Mouse (Mus musculus): ENCODE measurements around the gene Osbpl5. TPM values are rescaled to one million over a fixed set of nuclear protein-coding genes. Genes with fewer than 3 reads are reported as not detected.
A peak's percentile ranks its signal among the peaks of the same experiment; 100 is the strongest.

The Osbpl5 gene
- 10 to 100 TPM; 17.2 to 31.0 TPM for polyA plus RNA-seq (2017; shearing (Covaris generic))

DNA sequence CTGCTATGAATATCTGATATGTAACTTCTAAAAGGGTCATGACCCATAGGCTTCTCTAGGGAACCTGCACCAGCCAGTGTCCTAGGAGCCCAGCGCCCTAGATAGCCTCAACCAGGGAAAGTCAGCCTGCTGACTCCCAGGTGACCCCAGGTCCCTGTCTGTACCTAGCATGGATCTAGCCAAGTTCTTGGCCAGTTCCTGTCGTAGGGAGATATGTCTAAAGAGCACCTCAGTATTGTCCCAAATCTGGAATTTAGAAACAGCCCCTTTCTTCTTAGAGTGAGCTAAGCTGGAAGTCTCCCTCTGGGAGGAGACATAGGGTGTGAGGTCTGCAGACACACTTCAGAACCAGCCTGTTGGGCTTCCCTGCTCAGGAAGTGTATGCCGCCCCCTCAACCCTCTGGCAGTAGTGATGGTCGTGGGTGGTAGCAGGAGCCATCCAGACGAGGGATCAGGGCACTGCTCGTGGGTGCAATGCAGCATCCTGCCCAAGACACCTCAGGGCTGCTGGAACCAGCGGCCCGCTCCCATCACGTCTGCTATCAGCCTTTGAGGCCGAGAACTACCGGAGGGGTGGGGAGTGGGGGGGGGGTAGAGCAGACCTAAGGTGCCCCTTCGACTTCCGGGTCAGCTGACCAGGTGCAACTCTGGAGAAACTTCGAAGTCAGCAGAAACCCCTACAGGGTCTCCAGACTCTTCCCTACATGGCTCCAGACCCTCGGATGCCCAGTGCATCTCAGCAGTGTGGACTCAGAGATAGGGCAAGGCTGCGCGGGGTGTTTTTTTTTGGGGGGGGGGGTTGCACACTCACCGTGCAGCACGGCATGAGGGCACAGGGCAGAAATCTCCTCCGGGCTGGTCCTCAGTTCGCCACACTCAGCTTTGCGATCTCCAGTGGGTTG is at the start of gene Osbpl5:
Osbpl5 (minus strand) TSS at position 861 of the 902 bp plus-strand sequence.
- ATAC-seq = peak; percentile 22

DNA sequence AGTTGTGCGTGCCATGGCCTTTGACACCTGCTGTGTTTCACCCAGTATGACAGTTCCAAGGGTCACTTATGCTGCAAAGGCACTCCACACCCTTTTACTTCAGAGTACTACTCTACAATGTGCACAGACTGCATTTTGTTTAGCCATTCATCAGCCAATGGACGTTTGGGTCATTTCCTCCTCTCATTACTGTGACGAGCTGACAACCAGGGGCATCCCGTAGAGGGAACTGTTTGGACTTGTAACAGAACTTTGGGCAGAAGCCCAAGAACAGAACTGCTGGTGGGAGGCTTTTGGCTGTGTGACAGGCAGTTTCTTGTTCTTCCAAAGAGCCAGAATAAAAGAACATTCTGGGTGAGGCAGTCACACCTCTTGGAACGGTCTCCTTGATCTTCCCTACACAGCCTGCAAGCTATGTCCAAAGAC is 48.4 kb upstream of the Osbpl5 start:
- no peak for ATAC-seq

DNA sequence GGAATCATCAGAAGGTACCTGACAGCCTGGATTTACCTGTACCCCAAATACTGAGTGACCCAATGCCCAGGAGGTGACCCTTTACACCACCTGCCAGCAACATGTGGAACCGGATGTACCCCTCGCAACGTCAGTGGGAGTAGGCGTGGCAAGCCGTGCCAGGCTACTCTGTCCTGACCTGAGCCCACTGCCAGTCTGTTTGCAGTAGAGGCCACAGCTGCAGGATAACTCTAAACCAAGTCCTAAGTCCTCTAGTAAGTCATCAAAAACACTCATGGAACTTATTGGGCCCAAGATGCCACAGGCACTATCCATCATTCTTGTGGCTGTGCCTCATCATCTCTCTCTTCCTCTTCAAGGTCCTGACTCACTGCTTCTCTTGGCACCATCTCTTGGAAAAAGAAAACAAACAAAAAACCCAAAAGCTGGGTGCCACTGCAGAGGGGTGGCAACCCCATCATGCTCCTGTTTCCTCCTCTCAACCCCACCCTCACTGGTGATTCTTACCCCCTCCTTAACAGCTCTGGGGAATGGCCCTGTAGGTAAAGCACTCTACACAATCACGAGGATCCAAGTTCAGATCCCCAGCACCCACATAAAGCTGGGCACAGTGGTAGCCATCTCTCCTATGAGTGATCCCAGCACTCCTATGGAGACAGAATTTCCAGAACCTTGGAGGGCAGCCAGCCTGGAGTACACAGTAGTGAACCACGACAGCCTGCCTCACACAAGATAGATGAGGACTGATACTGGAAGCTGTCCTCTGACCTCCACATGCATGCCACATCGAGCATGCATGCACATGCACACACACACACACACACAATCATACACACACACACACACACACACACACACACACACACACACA is 44.6 kb upstream of the Osbpl5 start:
- ATAC-seq = no peak

DNA sequence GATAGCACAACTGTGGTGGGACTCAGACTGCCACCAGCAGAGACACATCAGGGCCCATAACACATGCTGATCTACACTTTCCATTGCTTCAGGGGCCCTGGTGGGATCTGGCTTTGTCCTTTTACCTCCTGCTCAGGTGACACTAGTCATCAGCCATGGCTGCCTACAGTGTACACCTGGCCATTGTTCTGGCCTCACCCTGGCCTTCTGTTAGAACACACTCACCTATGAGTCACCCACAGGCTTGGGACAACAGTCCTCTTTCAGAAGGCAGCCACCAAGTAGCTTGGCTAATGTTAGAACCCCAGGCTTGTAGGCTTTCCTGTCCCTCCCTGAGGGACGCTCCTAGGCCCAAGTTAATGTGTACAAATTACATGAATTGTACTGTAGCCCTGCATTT is 44.0 kb upstream of the Osbpl5 start:
- no peak for ATAC-seq

DNA sequence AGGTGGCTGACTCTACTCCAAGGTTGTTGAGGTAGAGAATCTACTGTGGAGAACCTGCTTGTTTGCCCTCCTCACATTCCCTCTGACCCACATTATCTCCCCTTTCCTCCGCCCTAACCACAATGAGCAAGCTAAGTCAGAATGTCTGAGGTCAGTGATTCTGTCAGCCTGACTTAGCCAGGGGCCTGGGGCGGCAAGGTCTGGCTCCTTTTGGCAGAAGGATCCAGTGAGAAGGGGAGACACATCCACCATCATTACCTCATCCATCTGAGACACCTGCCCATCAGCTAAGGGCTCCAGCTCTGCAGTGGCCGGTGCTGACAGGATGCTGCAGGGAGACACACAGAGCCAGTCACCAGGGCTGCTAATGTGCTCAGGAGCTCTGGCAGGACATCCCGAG is 42.0 kb upstream of the Osbpl5 start:
- no peak for ATAC-seq

DNA sequence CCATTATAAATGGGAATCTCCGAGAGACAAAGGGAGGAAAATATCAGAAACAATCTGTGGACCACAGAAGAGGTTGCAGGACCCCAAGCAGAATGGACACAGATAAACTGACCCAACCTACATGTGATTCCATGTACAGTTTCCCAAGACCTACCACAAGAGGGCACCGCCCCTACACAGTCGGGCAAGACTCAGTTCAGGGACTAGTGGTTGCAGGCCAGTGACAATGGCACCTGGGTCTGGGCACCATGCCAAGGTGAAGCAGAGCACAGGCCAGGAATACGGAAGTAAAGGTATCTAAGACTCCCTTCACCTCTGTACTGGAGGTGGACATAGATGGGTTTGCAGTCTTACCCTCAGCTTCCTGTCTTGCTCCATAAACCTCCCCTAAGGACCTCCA is 36.3 kb upstream of the Osbpl5 start:
- ATAC-seq = peak; percentile 49

DNA sequence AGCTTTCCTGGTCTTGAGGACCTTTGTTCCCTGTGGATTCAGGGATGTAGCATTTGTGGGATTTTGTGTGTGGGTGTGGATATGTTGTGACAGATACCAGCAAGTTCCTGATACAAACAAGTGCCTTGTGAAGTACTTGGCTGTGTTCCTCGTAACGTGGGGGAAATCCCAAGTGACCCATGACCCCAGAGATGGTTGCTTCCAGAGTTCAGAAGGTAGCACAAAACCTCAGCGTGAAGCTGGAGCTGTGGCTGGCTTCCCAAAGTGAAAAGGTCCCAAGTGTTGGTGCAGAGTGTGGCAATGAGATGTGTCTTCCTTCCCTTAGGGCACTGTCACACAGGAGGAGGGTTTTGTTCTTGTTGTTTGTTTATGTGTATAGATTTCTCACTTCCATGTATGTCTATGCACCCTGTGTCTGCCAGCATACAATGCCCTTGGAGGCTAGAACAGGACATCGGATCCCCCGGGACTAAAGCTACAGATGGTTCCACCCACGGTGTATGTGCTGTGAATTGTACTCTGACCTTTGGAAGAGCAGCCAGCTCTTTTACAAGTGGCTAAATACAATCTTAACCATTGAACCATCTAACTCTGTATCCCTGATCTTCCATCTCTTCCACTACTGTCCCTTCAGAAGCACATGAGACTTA is 35.7 kb upstream of the Osbpl5 start:
- ATAC-seq = no peak

DNA sequence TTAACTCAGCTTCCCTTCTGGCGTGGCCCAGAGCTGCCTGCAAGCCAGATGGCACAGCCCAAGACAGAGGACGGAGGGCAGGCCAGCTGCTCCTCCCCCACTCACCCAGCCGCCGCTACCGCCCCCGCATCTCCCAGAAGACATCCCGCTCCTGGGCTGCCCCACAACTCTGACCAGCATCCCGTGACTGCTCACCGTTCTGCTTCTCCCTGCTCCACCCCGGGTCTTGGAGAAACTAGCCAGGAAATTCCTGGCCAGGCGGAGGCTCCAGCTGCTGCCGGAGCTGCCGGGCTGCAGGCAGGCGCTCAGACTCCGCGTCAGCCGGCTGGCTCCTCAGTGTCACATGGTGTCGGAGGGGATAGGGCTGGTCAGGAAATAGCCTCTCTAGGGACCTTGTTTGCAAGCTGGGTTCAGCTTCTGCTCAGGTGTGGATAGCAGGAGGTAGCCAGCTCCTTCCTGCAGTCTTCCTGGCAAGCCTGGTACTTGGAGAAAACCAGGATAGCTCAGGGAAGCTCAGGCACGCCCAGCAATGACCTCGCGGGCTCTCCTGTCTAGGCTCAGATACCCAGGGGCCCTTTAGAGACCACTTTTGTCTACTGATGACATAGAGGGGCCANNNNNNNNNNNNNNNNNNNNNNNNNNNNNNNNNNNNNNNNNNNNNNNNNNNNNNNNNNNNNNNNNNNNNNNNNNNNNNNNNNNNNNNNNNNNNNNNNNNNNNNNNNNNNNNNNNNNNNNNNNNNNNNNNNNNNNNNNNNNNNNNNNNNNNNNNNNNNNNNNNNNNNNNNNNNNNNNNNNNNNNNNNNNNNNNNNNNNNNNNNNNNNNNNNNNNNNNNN is 27.4 kb upstream of the Osbpl5 start, which contains the start of gene Mrgpre:
Mrgpre (minus strand) TSS at position 505 of the 834 bp plus-strand sequence.
- ATAC-seq = peak; percentile 75

DNA sequence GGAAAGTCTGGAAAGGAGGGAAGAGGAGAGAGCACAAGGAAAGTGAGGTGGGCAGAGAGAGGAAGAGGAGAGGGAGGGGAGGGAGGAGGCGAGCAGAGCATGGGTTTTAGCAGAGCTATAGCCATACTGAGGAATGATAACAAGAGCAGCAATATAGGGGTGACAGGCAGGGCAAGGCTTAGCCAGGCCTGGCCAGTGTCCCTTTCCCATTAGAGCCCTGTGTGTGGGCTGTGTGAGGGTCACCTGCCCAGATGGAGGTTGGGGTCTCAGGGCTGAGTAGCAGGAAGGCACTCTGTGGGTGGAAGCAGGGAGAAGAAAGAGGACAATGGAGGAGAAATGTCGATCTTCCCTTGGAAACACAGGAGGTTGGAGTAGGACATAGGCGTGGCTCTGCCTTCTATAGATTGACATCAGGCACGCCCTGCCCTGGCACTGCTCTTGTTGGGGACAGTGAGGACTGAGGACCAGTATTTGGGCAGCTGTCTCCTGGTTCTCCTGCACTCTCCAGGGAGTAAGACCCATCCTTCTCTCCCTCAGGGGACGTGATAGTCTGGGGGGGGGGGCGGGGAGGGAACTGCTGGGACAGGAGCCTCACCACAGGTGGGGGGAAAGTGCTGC is 26.7 kb upstream of the Osbpl5 start:
- ATAC-seq = no peak

DNA sequence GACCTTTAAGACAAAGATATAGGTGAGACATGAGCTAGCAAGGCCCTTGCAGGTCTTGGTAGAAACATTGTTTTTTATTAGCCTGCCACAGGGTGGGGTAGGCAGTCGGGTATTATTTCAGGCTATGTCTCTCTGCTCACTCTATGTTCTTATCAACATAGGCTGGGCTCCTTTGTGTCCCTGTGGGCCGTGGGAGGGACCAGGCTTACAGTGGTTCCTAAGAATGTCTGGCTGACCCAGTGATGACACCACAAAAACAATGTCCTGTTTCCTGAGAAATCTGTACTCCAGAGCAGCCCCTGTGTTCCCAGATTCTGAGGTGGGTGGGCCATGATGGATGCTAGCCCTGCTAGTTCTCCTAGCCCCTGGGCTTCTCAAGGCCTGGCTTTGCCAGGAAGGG is 20.6 kb upstream of the Osbpl5 start:
- ATAC-seq = no peak

DNA sequence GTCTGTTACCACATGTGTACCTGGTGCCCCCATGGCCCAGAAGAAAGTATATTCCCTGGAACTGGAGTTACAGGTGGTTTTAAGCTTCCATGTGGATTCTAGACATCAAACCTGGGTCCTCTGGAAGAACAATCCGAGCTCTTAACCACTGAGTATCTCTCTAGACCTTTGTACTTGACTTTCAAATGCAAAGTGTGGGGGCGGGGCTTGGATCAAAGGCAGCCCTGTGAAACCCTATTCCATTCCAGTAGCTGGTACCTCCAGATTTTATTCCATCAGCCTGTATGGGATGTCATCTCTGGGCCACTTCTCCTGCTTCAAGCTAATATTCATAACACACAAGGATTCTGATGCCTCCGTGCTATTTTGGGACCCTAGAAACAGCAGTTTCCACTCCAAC is 19.4 kb upstream of the Osbpl5 start:
- no peak for ATAC-seq

DNA sequence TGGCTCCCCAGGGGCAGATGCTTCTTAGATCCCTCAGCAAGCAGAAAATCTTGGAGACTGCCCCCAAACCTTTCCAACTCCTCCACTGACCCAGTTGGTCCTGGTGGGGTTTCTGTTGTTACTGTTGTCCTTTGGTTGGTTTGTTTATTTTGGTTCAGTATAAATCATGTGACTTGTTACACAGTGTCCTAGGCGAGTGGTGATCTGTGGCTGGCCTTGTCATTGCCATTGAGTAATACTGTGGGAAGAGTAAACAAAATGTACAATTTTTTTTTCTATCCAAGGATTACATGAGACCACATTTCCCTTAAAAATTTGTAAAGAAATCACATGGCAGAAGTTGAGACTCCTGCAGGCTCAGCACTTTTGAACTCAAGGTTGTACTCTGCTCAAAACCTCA is 12.7 kb upstream of the Osbpl5 start:
- ATAC-seq = no peak

DNA sequence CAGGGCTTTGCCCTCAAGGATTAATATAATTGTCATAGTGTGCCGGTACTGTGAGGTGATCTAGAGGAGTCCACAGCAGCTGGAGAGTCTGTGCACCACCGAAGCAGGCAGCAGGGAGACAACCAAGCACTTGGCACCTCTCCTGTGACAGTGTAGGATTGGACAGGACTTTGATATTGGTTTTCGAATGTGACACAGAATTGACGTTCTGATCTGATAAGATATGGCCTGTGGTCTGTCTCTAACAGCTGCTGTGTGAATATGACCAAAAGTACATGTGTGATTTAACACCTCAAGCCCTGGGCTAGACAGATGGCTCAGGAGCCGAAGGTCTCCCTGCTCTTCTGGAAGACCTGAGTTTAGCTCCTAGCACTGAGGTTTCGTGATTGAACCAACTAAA is 11.5 kb upstream of the Osbpl5 start:
- ATAC-seq = no peak

DNA sequence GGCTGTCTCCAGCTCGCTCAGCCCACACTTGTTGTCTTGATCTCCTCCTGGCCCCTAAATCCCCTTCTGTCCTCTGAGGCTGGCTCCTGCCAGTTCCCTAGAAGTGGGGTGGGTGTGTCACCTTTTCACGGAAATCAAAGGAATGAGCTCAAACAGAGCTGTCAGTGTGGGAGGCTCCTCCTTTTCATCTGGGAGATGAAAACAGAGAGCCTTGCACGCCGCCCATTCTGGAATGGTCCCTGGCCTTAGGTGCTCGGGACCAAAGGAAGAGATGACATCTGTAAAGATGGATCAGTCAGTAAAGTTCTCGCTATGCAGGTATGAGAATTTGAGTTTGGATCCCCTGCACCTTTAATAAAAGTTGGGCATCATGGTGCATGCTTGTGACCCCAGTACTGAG is 10.1 kb upstream of the Osbpl5 start, which contains the start of gene Mrgprg:
Mrgprg (minus strand) TSS at position 101 of the 400 bp plus-strand sequence.
- ATAC-seq = no peak

DNA sequence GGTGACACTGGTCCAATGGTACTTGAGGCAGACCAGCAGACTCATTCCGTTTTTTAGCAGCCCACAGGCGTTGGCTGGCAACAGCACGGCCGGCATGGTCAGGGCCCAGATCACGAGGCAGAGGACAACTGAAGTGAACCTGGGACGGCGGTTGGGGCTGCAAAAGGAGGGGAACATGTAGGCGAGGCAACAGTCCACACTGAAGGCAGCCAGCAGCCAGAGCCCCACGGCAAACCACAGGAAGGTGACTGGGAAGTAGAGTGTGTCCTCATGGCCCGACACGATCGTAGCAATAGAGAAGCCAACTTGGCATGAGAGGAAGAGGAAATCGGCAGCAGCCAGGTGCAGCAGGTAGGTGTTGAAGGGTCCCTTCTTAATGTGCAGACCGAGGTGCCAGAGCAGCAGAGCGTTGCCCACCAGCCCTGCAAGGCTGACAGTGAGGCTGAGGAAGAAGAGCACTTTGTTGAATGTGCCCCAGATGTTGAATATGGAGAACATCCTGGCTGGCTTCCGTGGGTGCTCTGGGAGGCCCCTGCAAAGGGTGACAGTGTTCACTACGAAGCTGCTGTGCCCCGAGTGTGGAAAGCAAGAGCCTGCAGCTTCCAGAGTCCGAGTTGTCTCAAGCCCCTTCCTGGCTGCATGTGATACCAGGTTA is 8.2 kb upstream of the Osbpl5 start:
- ATAC-seq = no peak

DNA sequence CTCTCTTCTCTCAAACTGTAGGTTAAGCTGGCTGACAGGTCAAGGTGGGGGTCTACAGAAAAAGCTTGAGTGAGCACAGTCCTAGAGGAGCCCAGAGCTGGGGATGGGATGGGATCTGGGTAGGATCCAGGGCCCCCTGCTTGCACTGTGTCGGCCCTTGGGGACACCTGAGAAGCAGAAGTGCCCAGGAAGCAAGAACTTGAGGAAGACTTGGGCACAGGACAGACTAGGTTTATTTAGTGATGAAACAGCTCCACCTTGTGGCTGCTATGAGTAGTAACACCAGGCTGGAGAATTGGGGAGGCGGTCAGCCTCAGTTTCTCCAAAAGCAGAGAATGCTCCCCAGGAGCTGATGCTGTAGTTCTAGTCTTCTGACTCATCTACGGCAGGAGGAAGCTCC is 7.0 kb upstream of the Osbpl5 start:
- ATAC-seq = peak; percentile 70

DNA sequence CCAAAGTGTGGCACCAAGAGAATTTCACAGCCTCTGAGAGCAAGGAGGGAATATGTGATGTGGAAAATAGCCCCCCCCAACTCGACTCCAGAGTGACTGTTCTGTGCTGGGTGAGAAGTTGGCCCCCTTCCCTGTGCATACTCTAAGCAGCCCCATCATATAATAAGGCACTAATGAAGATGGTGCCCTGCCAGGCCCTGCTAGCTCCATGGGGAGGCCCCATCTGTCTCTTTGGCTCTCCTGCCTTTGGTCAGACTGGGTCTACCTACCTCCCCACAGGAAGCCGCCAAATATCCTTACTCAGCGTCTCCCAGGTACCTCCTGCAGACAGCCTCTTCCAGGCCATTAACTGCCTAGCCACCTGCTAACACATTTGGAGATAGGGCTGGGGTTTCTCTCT is 2.2 kb upstream of the Osbpl5 start:
- ATAC-seq = no peak

DNA sequence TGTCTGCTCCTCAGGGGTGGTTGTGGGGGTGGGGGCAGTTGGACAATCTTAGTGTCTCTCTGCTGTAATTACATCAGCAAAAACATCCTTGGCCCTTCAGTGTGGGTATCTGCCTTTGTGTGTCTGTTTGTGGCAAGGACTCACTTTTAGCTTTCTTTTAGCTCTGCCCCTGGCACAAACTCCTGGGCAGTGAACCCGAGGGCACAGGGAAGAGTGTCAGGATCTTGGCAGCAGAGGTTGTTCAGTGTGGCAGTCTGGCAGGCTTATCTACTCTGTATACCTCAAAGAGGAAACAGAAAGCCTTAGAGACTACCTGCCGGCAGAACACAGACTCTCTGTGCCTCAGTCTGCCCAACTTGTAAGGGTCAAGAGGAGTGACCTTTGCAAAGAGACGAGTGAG is 911 bp upstream of the Osbpl5 start:
- ATAC-seq = no peak

DNA sequence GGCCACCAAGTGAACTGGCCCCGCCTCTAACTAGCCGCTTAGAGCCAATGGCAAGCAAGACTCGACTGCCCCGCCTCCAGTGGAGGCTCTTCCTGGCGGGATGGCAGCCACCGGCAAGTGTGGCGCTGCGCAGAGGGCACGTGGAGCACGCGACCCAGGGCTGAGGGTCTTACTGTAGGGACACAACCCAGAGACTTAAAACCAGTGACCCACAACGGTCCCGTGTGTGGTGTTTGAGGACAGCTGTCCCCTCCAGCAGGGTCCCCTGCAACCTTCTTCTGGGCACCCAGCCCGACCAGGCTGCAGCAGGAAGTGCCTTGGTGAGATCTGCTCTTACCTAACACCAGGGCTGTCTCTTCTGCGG is 224 bp upstream of the Osbpl5 start:
- peak; percentile 97 for ATAC-seq

DNA sequence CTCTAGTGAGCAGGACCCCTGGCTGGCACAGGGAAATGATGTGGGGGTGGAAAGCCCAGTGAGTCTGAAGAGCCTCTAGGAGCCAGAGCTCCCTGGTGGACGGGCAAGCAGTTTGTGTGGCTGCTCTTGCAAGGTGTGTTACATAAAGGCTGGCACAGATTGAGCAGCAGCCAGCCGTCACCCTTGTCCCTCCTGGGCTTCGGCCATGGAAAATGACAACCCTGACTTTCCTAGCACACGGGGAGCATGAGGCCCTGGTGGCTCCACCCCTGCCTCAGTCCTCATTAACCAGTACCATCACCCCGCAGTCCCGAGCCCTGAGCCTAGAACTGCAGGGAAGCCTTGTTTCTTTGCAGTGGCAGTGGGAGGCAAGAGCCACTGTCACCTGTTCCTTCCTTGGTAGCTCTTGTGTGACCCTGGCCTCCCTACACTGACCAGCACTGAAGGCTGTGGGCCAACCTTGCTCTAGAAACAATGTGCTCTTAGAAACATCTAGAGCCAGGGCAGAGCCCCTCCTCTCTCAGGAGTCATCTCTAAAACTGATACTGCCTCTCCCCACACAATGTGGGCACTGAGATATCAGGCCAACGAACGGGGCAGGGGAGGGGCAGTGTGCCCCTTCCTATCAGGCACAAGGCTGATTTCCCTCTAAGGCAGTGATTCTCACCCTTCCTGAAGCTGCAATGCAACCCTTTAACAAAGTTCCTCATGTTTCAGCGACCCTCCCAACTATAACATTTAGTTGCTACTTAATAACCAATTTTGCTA is 1.2 kb downstream of the Osbpl5 start:
- ATAC-seq = no peak
